Mouse (Mus musculus) thymus, adult 18-20 months (tissue): ENCODE data around the gene Kcnh2.

Experiments
- DNase-seq, 2 experiments: peaks; one replicate each; pipeline ENCODE4 v3.0.0; 2022; ENCODE audit warnings: mixed read lengths in 2 of 2

Gene Kcnh2

DNA sequence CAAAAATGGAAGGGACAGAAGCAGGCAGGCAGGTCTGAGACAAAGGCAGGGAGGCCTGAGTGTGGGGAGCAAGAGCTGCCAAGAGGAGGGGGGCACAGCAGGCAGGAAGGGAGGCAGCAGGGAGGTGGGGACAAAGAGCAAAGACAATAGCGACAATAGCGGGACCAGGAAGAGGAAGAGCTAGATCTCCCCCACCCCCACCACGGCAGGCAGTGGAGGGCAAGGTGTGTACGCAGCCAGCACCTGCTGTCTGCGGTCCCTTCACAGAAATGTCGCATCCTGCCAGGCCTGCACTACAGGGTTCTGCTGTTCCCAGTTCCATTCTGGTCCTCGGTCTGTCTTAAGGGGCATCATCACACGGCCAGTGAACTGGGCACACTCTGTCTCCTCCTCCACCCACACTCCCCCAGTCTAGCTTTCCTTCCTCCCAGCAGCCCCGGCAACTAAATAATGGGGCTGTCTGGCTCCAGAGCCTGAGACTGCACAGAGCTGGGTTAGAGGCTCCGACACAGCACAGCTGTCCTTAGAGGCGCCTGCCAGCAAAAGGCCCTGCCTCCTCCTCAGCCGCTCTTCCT is 6.8 kb downstream of the Kcnh2 start:
- DNase-seq, result peak; percentile 87 to 93

DNA sequence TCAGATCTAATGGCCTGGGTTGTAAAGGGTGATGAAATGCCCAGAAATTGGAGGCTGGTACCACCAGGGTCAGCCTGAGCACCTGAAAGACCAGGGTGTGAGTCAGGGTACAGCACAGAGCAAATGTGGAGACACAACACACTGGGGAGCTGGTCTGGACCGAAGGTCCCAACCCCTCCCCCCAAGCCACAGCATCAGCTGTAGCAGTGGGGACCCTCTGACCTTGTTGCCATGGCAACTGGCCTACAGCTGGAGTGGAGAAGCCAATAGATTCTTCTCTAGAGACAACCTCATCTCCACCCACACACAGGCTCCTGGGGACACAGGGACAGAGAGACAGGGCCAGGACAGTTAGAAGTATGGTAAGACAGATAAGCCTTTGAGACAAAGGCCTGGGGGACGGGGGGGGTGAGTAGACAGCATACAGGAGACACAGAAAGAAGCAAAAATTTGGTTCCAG is 7.4 kb downstream of the Kcnh2 start:
- DNase-seq, result peak; percentile 46 to 67

DNA sequence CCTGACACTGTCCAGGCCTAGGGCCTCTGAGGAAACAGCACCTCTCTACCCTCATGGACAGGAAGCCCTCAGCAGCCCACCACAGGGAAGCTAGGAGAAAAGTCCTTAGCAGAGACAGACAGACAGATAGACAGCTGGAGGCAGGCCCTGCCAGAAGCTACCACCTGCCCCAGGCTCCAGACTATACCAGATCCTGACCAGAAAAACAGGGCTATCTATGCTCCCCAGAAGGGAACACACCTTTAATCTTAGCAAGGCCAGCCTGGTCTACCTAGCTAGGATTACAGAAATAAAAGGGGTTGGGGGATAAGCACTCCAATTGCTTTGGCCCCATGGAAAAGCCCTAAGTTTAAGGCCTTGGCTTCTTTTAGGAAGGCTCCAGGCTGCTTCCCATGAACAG is 8.0 kb downstream of the Kcnh2 start:
- DNase-seq, result no peak

- no peak for DNase-seq
These were observed 8.4 kb downstream of the Kcnh2 start for GRCm38 (mm10) chr5:24342966-24343365.

DNA sequence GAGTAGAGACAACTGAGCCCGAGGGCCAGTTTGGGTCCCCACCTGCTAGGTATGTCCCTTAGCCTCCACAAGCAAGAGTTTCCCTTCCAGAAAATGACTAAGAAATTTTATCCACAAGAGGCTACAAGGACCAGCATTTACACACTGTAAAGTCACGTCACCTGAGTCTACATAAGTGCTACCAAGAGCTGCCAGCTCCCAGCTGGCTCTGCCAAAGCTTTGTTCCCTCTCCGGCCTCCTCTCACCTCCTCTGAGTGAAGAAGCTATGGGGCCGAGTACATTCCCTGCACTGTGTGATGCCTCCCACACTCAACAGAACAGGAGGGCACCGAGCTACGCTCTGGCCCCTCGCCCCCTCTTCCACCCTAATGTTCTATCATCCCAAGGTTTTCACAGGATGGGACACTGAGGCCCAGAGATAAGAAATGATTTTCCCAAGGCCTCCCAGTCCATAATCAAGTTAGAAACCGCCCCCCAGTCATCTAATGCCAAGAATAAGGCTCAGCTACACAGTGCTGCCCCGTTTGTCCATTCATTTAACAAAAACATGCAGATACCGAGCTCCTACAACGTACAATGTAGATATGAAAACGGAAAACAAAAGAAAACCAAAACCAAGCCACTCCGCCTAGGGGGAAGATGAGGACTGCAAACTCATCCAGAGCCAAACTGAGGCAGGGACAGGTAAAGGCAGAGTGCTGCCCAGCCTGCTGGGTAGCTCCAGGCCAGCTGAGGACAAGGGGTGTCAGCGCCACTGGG is 9.0 kb downstream of the Kcnh2 start:
- no peak for DNase-seq

GRCm38 (mm10) chr5:24337821-24338220 is 13.6 kb downstream of the Kcnh2 start:
- DNase-seq, result no peak

GRCm38 (mm10) chr5:24337366-24337765 is 14.0 kb downstream of the Kcnh2 start:
- no peak for DNase-seq

- no peak for DNase-seq
These were observed 15.4 kb downstream of the Kcnh2 start for GRCm38 (mm10) chr5:24335888-24336511.

- no peak for DNase-seq
These were observed 16.7 kb downstream of the Kcnh2 start for GRCm38 (mm10) chr5:24334749-24335148.

GRCm38 (mm10) chr5:24332401-24332800 is 19.0 kb downstream of the Kcnh2 start:
- DNase-seq, result no peak

GRCm38 (mm10) chr5:24329965-24330298 is 21.5 kb downstream of the Kcnh2 start:
- no peak for DNase-seq

DNA sequence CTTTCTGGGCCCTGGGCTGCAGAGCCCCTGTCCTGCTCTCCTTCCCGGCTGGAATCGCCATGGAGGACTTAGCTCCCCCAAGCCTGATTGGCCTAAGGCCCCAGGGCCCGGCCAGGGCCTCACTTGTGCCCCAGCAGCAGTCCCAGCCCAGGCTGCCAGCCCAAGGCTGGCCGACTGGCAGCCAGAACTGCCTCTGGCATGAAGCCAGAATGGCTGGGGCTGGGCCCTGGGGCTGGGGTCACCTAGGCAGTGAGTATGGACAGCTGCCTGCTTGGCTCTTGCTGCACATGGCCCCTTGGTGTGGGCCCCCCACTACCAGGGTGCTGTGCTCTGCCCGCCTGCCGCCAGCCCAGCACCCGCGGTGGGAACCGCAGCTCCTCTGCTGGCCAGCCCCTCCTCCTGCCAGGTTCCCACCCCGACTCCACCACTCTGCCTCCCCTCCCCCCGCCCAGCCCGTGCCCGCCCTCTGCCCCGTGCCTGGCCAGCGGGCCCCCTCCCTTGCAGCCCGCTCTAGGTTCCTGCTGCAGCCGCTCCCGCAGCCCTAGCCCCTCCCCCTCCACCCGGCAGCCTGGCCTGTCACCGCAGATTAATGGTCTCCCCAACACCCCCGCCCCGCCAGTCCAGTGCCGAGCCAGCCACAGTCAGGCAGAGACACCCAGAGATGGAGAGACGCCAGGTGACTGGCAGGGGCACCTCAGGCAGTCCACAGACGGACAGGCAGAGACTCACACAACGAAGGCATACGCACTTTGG is 22.0 kb downstream of the Kcnh2 start:
- no peak for DNase-seq

- DNase-seq, result no peak
These were observed 22.6 kb downstream of the Kcnh2 start for GRCm38 (mm10) chr5:24328813-24329211.

DNA sequence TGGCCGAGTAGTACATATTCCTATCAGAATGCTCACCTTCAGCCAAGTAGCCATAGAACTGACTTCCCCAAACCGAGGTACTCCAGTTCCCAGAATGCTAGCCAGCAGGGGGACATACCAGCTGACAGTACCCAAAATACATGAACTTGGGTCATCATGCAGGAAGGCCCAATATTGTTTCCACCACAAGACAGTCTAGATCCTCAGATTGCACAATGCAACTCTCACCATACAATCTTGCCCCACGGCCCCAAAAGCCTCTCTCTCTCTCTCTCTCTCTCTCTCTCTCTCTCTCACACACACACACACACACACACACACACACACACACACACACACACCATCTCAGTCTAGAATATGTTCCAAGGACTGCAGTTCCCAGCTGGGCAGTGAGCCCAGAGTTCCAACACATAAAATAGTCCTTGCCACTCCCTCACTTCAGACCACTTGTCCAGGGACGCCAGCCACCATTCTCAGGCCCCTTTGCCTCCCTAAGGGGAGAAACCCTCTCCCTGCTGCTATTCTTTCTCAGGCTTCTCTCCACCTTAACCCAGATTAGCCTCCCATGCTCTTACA is 24.5 kb downstream of the Kcnh2 start:
- no peak for DNase-seq

- DNase-seq, result no peak
These were observed 25.1 kb downstream of the Kcnh2 start for GRCm38 (mm10) chr5:24326166-24326841.

DNA sequence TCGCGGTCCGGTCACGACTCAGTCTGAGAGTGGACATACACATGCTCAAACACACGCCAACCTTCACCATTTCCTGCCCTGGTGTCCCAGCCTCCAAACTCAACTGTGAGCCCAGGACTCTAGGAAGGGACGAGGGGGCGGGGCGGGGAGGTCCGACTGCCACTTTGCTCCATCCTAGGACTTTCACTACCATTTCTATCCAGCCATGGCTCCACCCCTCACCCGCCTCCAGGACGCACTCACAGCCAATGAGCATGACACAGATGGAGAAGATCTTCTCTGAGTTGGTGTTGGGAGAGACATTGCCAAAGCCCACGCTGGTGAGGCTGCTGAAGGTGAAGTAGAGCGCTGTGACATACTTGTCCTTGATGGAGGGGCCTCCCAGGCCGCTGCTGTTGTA is 26.2 kb downstream of the Kcnh2 start:
- DNase-seq, result no peak

GRCm38 (mm10) chr5:24321711-24322682 is 29.4 kb downstream of the Kcnh2 start:
- DNase-seq, result no peak

DNA sequence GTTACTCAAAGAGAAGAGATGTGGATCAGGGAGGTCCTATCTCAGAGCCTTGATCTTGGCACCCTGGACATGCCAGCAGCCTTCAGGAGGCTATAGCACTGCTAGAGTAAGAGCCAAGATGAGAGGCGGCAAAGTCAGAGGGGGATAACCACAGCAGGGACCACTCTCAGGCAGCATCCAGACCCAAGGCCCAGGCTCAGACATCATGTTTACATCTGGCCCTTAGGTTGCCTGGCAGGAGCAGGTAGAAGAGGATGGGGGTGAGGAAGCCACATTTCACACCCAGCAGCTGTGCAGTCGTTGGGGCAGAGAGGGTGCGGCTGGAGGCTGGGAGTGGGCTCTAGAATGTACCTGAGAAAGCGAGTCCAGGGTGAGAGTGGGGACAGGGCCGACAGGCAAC is 30.5 kb downstream of the Kcnh2 start:
- no peak for DNase-seq

GRCm38 (mm10) chr5:24320467-24320813 is 31.0 kb downstream of the Kcnh2 start:
- DNase-seq, result no peak

GRCm38 (mm10) chr5:24319776-24320466 is 31.5 kb downstream of the Kcnh2 start:
- DNase-seq, result peak in 1 of 2 experiments; percentile 19

GRCm38 (mm10) chr5:24309223-24309622 is 42.2 kb downstream of the Kcnh2 start:
- DNase-seq, result no peak
